Mouse (Mus musculus): Measurements from ENCODE around the gene Gpr171. TPM values are rescaled to one million over a fixed set of nuclear protein-coding genes. Genes with fewer than 3 reads are reported as not detected.

The Gpr171 gene
- total and polyA plus RNA-seq, 3 experiments: 12.6 to 59.4 (median 20.9) TPM

GRCm38 (mm10) chr3:59125022-59125421 lies 23.4 kb upstream of the Gpr171 start:
- no peak overlapping the region for H3K4me3 ChIP-seq (replicated peaks in 1 of 3; ENCODE audit: low read depth in 2 of 3, low read length in 2 of 3, poor library complexity in 1 of 3)
- peaks cover 4 to 34% of the 10 kb centered on the region in 2 experiments; a peak in 3 of 4 replicates for H3K4me1 ChIP-seq (ENCODE audit: control insufficient read depth in 1 of 2, insufficient read depth in 2 of 2)

GRCm38 (mm10) chr3:59121780-59122449 lies 20.3 kb upstream of the Gpr171 start:
- in situ Hi-C loops (cut with MboI; ENCODE audit: low pct_ligation_motif_present, low pct_unique_long_range_greater_than_20kb, low sequenced_read_pairs) (loop anchor here (5.0 kb wide), 1 partner anchor 35 kb away; no protein-coding TSS in a partner anchor), dilution Hi-C loops (cut with MboI; ENCODE audit: extremely low pct_ligation_motif_present, extremely low pct_unique_long_range_greater_than_20kb, low sequenced_read_pairs) (no loop called here)
- Histone ChIP-seq H3K4me2 (ENCODE audit: insufficient read depth, low read depth, poor library complexity, severe bottlenecking) (no peak overlapping the region), H3K9me3 (replicated peaks; ENCODE audit: low read length) (no peaks in the 10 kb centered on the region), H3K36me3 (replicated peaks in 1 of 2; ENCODE audit: control insufficient read depth in 1 of 2, insufficient read depth in 1 of 2, low read length in 1 of 2) (peaks cover 0 to 6% of the 10 kb centered on the region in 2 experiments), H3K4me1 (ENCODE audit: control insufficient read depth in 1 of 2, insufficient read depth in 2 of 2) (peaks cover 10 to 48% of the 10 kb centered on the region in 2 experiments), H3K27me3 (replicated peaks) (no peaks in the 10 kb centered on the region), H3K27ac (ENCODE audit: insufficient read depth, low read depth) (no peak overlapping the region), H3K9ac (ENCODE audit: insufficient read depth, low read depth) (no peak overlapping the region), H3K4me3 (replicated peaks in 1 of 3; ENCODE audit: low read depth in 2 of 3, low read length in 2 of 3, poor library complexity in 1 of 3) (no peak overlapping the region), H3K79me2 (replicated peaks; ENCODE audit: control insufficient read depth, extremely low read depth, insufficient read depth, poor library complexity, severe bottlenecking) (no peaks in the 10 kb centered on the region)
- TF ChIP-seq MAZ (IDR thresholded peaks at IDR 0.05; ENCODE audit: low read depth, low read length) (no peak), NRF1 (IDR thresholded peaks at IDR 0.05; ENCODE audit: low read depth, low read length) (no peak), MYC (IDR thresholded peaks at IDR 0.05; ENCODE audit: low read depth, low read length) (no peak), ZC3H11A (IDR thresholded peaks at IDR 0.05; ENCODE audit: low read depth, low read length) (no peak), RAD21 (IDR thresholded peaks at IDR 0.05; ENCODE audit: low read depth, low read length) (no peak), KAT2A (IDR thresholded peaks at IDR 0.05; ENCODE audit: insufficient replicate concordance, low read length) (no peak), MAX (IDR thresholded peaks at IDR 0.05; ENCODE audit: low read length) (no peak), GABPA (IDR thresholded peaks at IDR 0.05; ENCODE audit: insufficient replicate concordance, low read depth, low read length) (no peak), BHLHE40 (IDR thresholded peaks at IDR 0.05; ENCODE audit: low read depth, low read length) (no peak), MEF2A (IDR thresholded peaks at IDR 0.05; ENCODE audit: borderline replicate concordance, low read depth, low read length) (no peak), PAX5 (IDR thresholded peaks at IDR 0.05; ENCODE audit: low read length) (no peak), EP300 (IDR thresholded peaks at IDR 0.05; ENCODE audit: low read length) (no peak), ELF1 (IDR thresholded peaks at IDR 0.05; ENCODE audit: low read depth, low read length) (no peak), RCOR1 (conservative IDR thresholded peaks at IDR 0.05; ENCODE audit: low read depth, low read length) (no peak), POLR2AphosphoS2 (IDR thresholded peaks at IDR 0.05; ENCODE audit: low read depth, low read length) (no peak)
- no peak for DNase-seq (ENCODE audit: extremely low read depth)

More at GRCm38 (mm10) chr3:59125022-59125421, 23.4 kb upstream of the Gpr171 start:
- H3K9me3 ChIP-seq (replicated peaks; ENCODE audit: low read length): no peaks in the 10 kb centered on the region
- no peaks in the 10 kb centered on the region for H3K79me2 ChIP-seq (replicated peaks; ENCODE audit: control insufficient read depth, extremely low read depth, insufficient read depth, poor library complexity, severe bottlenecking)
- in situ Hi-C loops (cut with MboI; ENCODE audit: low pct_ligation_motif_present, low pct_unique_long_range_greater_than_20kb, low sequenced_read_pairs) (no loop called here), dilution Hi-C loops (cut with MboI; ENCODE audit: extremely low pct_ligation_motif_present, extremely low pct_unique_long_range_greater_than_20kb, low sequenced_read_pairs) (no loop called here)
- no peak for DNase-seq (ENCODE audit: extremely low read depth)
- peaks cover 0 to 8% of the 10 kb centered on the region in 2 experiments for H3K36me3 ChIP-seq (replicated peaks in 1 of 2; ENCODE audit: control insufficient read depth in 1 of 2, insufficient read depth in 1 of 2, low read length in 1 of 2)
- no peaks in the 10 kb centered on the region for H3K27me3 ChIP-seq (replicated peaks)
- H3K4me2 ChIP-seq (ENCODE audit: insufficient read depth, low read depth, poor library complexity, severe bottlenecking): no peak overlapping the region
- H3K27ac ChIP-seq (ENCODE audit: insufficient read depth, low read depth): no peak overlapping the region
- no peak overlapping the region for H3K9ac ChIP-seq (ENCODE audit: insufficient read depth, low read depth)
- TF ChIP-seq USF1 (IDR thresholded peaks at IDR 0.05; ENCODE audit: low read depth, low read length): no peak
- no peak for TF ChIP-seq POLR2AphosphoS2 (IDR thresholded peaks at IDR 0.05; ENCODE audit: low read depth, low read length)
- no peak for TF ChIP-seq POLR2A (IDR thresholded peaks at IDR 0.05; ENCODE audit: low read depth, low read length)
- TF ChIP-seq ELF1 (IDR thresholded peaks at IDR 0.05; ENCODE audit: low read depth, low read length): no peak
- TF ChIP-seq RCOR1 (conservative IDR thresholded peaks at IDR 0.05; ENCODE audit: low read depth, low read length): no peak
- no peak for TF ChIP-seq PAX5 (IDR thresholded peaks at IDR 0.05; ENCODE audit: low read length)
- TF ChIP-seq BHLHE40 (IDR thresholded peaks at IDR 0.05; ENCODE audit: low read depth, low read length): no peak
